Mouse (Mus musculus) hindbrain, embryonic 13.5 days (tissue): ENCODE measurements around the gene Ttc9b. TPM values are rescaled to one million over a fixed set of nuclear protein-coding genes. Genes with fewer than 3 reads are reported as not detected.
A peak's percentile ranks its signal among the peaks of the same experiment; 100 is the strongest.

Experiments
- ATAC-seq: fragments of 200-750 bp; cut with Nextera tagmentation; 2 replicates; pipeline ENCODE4 v1.8.0; 2017; ENCODE audit warnings: moderate TSS enrichment; ENCODE audit not compliant: low FRiP score
- H3K27ac ChIP-seq: fragments of 300-500 bp; sonication (generic); 2 replicates; pipeline ENCODE4 v1.5.1; 2015; ENCODE audit warnings: inconsistent platforms, mild to moderate bottlenecking, moderate library complexity
- H3K27me3 ChIP-seq: fragments of 300-500 bp; sonication (generic); 2 replicates; pipeline ENCODE4 v1.6.1; 2015; ENCODE audit warnings: mild to moderate bottlenecking, inconsistent platforms
- H3K36me3 ChIP-seq: fragments of 300-500 bp; sonication (generic); 2 replicates; pipeline ENCODE4 v1.6.1; 2015; ENCODE audit warnings: mild to moderate bottlenecking, inconsistent platforms
- H3K4me1 ChIP-seq: fragments of 300-500 bp; sonication (generic); replicated peaks from 2 replicates; pipeline ENCODE4 v1.6.1; 2015; ENCODE audit warnings: inconsistent platforms
- H3K4me2 ChIP-seq: fragments of 300-500 bp; sonication (generic); 2 replicates; pipeline ENCODE4 v1.6.1; 2015; ENCODE audit warnings: inconsistent platforms, mild to moderate bottlenecking, moderate library complexity
- H3K4me3 ChIP-seq: fragments of 300-500 bp; sonication (generic); 2 replicates; pipeline ENCODE4 v1.5.1; 2015; ENCODE audit warnings: mild to moderate bottlenecking, inconsistent platforms
- H3K9ac ChIP-seq: fragments of 300-500 bp; sonication (generic); 2 replicates; pipeline ENCODE4 v1.6.1; 2015; ENCODE audit warnings: mild to moderate bottlenecking, inconsistent platforms
- H3K9me3 ChIP-seq: fragments of 300-500 bp; sonication (generic); 2 replicates; pipeline ENCODE4 v1.6.1; 2016; ENCODE audit warnings: inconsistent platforms
- WGBS: fragments of 180-500 bp; shearing (Covaris S2); methylation state at CpG from one replicate; pipeline ENCODE4 v1.1.7; 2015; 5-methylcytosine and 5-hydroxymethylcytosine counted together
- polyA plus RNA-seq: library from polyadenylated mRNA; unstranded; fragments of >200 nt; fragmentation: Nextera tagmentation; extraction: Ambion mirVana; gene quantifications from 2 replicates; pipeline ENCODE4 v1.2.1, GENCODE M21; 2015

The Ttc9b gene
- polyA plus RNA-seq, 1 experiment from 2014 or later = 52.0 TPM

DNA sequence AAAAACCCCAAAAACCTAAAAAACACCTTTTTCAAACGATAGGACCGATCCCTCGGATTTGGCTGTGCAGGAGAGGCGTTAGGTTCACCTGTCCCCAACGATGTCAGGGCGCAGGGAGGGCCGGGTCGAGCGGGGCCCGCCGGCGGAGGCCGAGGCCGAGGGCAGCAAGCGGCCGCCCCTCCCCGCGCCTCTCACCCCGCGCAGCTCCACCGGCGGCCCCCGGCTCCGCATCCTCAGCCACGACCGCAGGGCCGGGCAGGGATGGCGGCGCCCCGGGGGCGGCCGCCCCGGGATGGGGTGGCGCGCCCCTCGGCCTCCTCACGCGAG is 20.4 kb downstream of the Ttc9b start:
- H3K4me3 ChIP-seq = peak overlapping the region; percentile 93
- ATAC-seq = no peak; the same call in 1 of the 2 replicates
- H3K27me3 ChIP-seq = no peaks in the 10 kb centered on the region
- 1% methylated on average over 23 of the region's 38 CpGs for WGBS
- no peaks in the 10 kb centered on the region for H3K9me3 ChIP-seq
- peaks cover 53% of the 10 kb centered on the region for H3K4me1 ChIP-seq
- peak overlapping the region; percentile 94 for H3K27ac ChIP-seq
- peaks cover 19% of the 10 kb centered on the region for H3K36me3 ChIP-seq
- H3K4me2 ChIP-seq = peak overlapping the region; percentile 95
- peak overlapping the region; percentile 97 for H3K9ac ChIP-seq

DNA sequence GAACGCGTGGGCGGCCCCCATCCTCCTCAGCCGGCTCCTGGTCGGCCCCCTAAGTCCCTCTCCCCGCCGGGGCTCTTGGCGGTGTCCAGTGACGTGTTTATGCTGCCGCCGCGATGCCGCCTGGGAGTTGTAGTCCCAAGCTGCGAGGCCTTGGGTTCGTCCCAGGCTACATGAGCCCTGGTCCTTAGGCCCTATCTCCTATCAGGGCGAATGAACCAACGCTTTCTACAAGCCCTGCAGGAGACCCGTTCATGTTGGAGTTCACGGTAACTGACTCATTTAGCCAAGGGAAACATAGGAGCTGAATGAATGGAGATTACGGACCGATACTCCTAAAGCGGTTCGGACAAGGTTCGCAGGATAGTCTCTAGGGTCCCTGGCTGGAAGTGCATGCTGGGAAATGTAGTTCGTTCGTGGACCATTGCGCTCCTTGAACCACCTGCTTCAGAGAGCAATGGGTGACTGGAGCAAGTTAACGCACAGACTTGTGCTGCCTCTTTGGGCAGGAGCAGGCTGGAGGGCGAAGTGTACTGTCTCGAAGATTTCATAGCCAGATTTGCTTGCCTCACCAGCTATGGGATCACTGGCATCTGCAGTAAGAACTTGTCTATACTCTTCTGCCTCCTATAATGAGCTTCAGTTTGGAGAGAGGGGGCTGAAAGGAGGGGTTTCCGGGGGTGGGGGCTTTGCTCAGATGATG is 21.0 kb downstream of the Ttc9b start, which contains the start of gene Map3k10:
Gene Map3k10 (minus strand): TSS at position 77 of the 700 bp plus-strand sequence.
- Histone ChIP-seq H3K9ac (peak within 1 kb of the TSS; percentile 97), H3K4me1 (peaks cover 48% of the 10 kb centered on the region), H3K4me3 (peak within 1 kb of the TSS; percentile 93), H3K36me3 (peaks cover 19% of the 10 kb centered on the region; the same call in 1 of the 2 replicates), H3K4me2 (peak within 1 kb of the TSS; percentile 95), H3K27ac (peak within 1 kb of the TSS; percentile 94), H3K9me3 (no peaks in the 10 kb centered on the region), H3K27me3 (no peaks in the 10 kb centered on the region)
- under 1% methylated on average over 31 of the region's 31 CpGs for WGBS
- ATAC-seq = peak; percentile 97

DNA sequence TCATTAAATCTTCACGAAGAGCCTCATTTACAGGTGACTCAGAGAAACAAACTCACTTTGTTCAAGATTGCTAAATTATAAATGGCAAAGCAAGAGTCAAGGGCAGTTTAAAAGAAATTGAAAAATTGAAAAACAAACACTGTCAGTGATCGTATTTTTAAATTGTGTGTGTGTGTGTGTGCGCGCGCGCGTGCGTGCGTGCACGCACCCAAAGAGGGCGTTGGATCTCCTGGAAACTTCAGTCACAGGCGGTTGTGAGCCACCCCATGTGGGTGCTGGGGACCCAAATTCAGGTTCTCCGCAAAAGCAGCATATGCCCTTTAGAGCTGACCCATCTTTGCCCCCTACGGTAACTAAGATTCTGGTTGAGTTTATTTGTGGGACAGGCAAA is 21.5 kb downstream of the Ttc9b start:
- Histone ChIP-seq H3K36me3 (peaks cover 15% of the 10 kb centered on the region; the same call in 1 of the 2 replicates), H3K27ac (peak overlapping the region; percentile 94), H3K27me3 (no peaks in the 10 kb centered on the region), H3K9me3 (no peaks in the 10 kb centered on the region), H3K4me2 (peak overlapping the region; percentile 95), H3K4me1 (peaks cover 42% of the 10 kb centered on the region), H3K4me3 (peak overlapping the region; percentile 93), H3K9ac (peak overlapping the region; percentile 97; the same call in 1 of the 2 replicates)
- no peak for ATAC-seq
- 25% methylated on average over 14 of the region's 14 CpGs for WGBS

DNA sequence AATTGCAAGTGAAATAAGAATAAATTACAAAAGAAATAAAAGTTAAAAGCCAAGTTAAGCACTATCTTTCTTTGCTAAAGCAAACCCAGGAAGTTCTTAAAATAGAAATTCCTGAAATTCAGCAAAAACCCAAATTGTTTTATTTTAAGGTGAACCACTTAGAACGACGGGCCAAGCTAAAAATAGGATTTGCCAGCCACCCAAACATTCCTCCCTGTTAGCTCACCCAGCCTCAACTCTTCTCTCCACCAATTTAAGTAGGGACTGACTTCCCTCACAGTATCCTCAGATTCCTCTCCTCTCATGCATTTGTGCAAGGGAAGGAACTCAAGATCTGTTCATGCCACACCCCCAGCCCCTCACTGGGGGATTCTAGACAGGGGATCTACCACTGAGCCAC is 29.5 kb downstream of the Ttc9b start:
- Histone ChIP-seq H3K4me1 (peaks cover 6% of the 10 kb centered on the region), H3K27me3 (peaks cover 2% of the 10 kb centered on the region; the same call in 1 of the 2 replicates), H3K27ac (no peak overlapping the region), H3K4me2 (no peak overlapping the region), H3K9ac (no peak overlapping the region), H3K9me3 (no peaks in the 10 kb centered on the region), H3K36me3 (no peaks in the 10 kb centered on the region), H3K4me3 (no peak overlapping the region)
- no peak for ATAC-seq
- 76% methylated on average over 2 of the region's 2 CpGs for WGBS

DNA sequence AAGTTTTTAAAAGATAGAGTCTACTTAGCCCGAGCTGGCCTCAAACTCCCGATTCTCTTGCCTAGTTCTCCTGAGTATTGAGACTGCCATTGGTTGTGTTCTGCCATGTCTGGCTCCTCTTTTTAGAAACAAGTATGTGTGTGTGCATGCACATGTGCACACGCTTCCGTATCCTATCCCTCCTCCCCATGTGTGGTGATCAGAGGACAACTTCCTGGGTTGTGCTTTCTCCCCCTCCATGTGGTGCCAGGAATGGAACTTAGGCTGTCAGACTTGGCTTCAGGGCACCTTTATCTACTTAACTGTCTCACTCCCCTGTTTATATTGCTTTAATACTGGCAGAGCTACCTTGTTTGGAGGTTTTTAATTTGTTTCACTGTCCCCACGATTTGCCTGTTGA is 31.5 kb downstream of the Ttc9b start:
- 51% methylated on average over 5 of the region's 5 CpGs for WGBS
- no peaks in the 10 kb centered on the region for H3K9me3 ChIP-seq
- no peak for ATAC-seq
- peak overlapping the region; percentile 15; the same call in 1 of the 2 replicates for H3K4me3 ChIP-seq
- H3K27me3 ChIP-seq = peaks cover 2% of the 10 kb centered on the region; the same call in 1 of the 2 replicates
- H3K27ac ChIP-seq = no peak overlapping the region
- H3K9ac ChIP-seq = peak overlapping the region; percentile 43; the same call in 1 of the 2 replicates
- peak overlapping the region; percentile 45 for H3K4me2 ChIP-seq
- H3K36me3 ChIP-seq = no peaks in the 10 kb centered on the region
- peaks cover 18% of the 10 kb centered on the region for H3K4me1 ChIP-seq

DNA sequence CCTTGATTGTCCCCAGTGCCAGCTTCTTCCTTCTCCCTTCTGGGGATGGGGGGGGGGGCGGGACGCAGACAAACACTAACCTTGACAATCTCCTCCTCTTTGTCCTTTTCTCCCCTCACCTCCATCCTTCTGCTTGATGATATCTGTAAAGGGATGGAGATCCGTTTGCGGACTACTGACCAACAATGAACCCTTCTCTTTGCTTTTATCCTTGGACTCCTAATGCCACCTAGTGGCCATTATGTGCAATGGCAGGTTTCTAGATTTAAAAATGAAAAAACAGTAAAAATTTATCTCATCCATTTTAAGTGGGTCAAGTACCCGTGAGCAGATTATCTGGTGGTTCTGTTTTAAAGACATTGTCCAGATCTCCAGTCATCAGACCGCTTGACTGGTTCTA is 32.0 kb downstream of the Ttc9b start:
- 2% methylated on average over 6 of the region's 6 CpGs for WGBS
- H3K9ac ChIP-seq = peak overlapping the region; percentile 43; the same call in 1 of the 2 replicates
- H3K27ac ChIP-seq = no peak overlapping the region
- ATAC-seq = no peak
- peaks cover 2% of the 10 kb centered on the region; the same call in 1 of the 2 replicates for H3K27me3 ChIP-seq
- H3K4me1 ChIP-seq = peaks cover 18% of the 10 kb centered on the region
- peak overlapping the region; percentile 15; the same call in 1 of the 2 replicates for H3K4me3 ChIP-seq
- H3K36me3 ChIP-seq = no peaks in the 10 kb centered on the region
- no peaks in the 10 kb centered on the region for H3K9me3 ChIP-seq
- peak overlapping the region; percentile 45 for H3K4me2 ChIP-seq

DNA sequence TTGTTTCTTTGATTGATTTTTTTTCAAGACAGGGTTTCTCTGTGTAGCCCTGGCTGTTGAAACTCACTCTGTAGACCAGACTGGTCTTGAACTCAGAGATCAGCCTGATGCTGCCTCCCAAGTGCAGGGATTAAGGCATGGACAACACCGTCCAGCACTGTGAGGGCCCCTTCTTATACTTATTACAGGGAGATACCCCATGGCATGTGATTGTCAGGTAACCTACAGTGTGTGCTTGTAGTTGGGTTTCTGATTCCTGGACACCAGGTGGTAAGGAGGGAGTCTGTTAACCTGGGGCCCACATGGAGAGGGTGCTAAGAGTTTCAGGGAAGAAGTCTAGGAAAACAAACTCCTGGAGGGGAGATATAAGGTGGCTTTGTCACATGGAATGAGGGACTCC is 33.3 kb downstream of the Ttc9b start:
- Histone ChIP-seq H3K9ac (no peak overlapping the region), H3K9me3 (no peaks in the 10 kb centered on the region), H3K27ac (no peak overlapping the region), H3K4me1 (peaks cover 18% of the 10 kb centered on the region), H3K4me3 (no peak overlapping the region), H3K4me2 (no peak overlapping the region), H3K27me3 (peaks cover 2% of the 10 kb centered on the region; the same call in 1 of the 2 replicates), H3K36me3 (no peaks in the 10 kb centered on the region)
- no peak for ATAC-seq
- WGBS = 83% methylated on average over 1 of the region's 1 CpGs

DNA sequence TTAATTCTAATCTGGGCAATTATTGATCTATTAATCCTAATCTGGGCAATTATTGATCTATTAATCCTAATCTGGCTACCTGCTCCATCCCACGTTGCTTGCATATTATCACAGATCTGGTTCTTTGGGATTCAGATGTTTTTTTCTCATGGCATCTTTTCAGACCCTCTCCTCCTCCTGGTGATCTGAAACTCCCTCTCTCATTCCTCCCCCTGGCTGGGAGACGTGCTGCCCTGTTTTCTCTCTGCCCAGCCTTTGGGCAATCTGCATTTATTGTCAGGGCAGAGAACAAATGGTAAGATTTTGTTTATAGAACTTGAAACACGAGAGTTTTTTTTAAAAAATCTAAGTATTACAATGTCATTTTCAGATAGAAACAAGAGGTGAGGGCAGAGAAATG is 34.1 kb downstream of the Ttc9b start:
- peak overlapping the region; percentile 76 for H3K4me2 ChIP-seq
- no peak overlapping the region for H3K27ac ChIP-seq
- H3K36me3 ChIP-seq = no peaks in the 10 kb centered on the region
- no peaks in the 10 kb centered on the region for H3K9me3 ChIP-seq
- no peak for ATAC-seq
- 75% methylated on average over 3 of the region's 3 CpGs for WGBS
- peaks cover 18% of the 10 kb centered on the region for H3K4me1 ChIP-seq
- H3K27me3 ChIP-seq = peaks cover 2% of the 10 kb centered on the region; the same call in 1 of the 2 replicates
- 0 out of 2 replicates have a peak overlapping the region, but pooled peaks have one; percentile 50 for H3K4me3 ChIP-seq
- 0 out of 2 replicates have a peak overlapping the region, but pooled peaks have one; percentile 79 for H3K9ac ChIP-seq

DNA sequence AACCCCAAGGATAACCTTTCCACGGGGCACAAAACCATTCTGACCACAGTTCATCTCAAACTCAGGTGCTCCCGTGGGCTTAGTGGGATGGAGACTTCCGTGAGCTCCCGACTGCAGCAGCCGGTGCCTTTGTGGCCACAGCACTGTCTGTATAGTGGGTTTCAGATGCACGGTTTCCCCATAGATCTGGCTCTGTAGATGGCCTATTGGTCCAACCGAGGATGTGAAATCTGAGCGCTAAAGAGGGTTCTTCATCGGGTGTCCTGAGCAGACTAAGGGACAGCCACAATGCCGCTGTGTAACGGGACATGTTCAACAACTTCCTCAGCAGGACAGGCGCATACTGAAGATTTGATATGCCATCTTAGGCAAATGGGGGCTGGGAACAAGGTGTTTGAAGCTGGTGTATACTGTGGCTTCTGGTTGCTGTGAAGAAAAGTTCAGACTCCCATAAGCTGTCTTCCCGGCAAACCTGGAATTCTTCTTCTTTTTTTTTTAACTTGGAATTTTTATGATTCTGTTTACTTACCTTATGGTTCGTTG is 34.6 kb downstream of the Ttc9b start:
- Histone ChIP-seq H3K27ac (peak overlapping the region; percentile 88), H3K27me3 (peaks cover 2% of the 10 kb centered on the region; the same call in 1 of the 2 replicates), H3K4me3 (peak overlapping the region; percentile 50), H3K9me3 (no peaks in the 10 kb centered on the region), H3K4me2 (peak overlapping the region; percentile 76), H3K9ac (peak overlapping the region; percentile 79), H3K4me1 (peaks cover 18% of the 10 kb centered on the region), H3K36me3 (no peaks in the 10 kb centered on the region)
- no peak for ATAC-seq
- WGBS = 35% methylated on average over 14 of the region's 14 CpGs

DNA sequence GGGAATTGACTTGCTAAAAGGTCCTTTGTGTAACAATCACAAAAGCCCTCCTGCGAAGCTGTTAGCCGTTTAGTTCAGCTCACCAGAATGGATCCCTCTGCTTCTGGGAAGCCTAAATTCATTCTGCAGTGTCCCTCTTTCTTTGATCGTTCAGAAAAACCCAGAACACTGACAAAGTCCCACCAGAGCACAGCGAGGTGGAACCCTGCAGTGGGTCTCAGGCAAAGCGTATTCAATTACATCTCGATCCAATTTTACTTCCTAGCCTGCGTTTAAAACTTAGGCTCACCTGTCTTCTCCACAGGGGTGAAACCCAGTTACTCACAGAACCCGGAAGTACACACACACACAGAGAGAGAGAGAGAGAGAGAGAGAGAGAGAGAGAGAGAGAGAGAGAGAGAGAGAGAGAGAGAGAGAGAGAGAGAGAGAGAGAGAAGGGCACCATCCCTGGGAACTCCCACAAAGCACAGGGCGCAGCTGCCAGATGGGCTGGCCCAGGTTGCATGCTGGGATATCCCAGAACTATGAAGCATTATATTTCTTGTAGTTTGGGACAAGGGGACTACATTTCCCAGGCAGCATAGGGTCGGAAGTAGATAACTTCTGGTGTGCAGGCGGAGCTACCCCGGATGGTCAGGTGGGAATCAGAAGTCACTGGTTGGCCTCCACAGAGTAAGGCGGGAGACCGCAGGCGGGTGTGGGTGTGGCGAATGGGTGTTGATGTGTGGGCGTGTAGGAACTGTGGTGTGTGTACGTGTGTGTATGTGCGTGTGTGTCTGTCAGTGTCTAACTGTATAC is 35.3 kb downstream of the Ttc9b start, which contains the start of gene Zfp607b:
Gene Zfp607b (plus strand): TSS at position 526 of the 798 bp plus-strand sequence.
- Histone ChIP-seq H3K4me3 (peak within 1 kb of the TSS; percentile 50), H3K27me3 (peaks cover 2% of the 10 kb centered on the region; the same call in 1 of the 2 replicates), H3K4me1 (peaks cover 18% of the 10 kb centered on the region), H3K27ac (peak within 1 kb of the TSS; percentile 88), H3K36me3 (0 out of 2 replicates have a peak, but pooled peaks cover 2% of the 10 kb centered on the region), H3K9ac (peak within 1 kb of the TSS; percentile 79), H3K4me2 (peak within 1 kb of the TSS; percentile 76), H3K9me3 (no peaks in the 10 kb centered on the region)
- peak; percentile 98 for ATAC-seq
- under 1% methylated on average over 19 of the region's 19 CpGs for WGBS

DNA sequence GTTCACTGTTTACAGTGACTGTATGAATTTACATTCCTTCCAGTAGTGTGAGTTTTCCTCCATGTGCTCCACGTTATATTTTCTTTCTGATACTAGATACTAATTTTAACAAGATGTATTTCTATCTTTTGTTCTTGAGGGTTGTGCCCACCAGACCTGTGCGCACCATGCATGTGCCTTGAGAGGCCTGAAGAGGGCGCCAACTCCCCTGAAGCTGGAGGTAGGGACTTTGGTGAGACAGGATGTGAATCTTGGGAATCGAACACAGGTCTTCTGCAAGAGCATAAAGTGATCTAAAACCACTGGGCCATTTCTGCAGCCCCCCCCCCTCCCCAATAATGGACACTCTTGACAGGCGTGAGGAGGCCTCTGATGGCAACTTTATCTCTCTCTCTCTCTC is 37.4 kb downstream of the Ttc9b start:
- 45% methylated on average over 5 of the region's 5 CpGs for WGBS

DNA sequence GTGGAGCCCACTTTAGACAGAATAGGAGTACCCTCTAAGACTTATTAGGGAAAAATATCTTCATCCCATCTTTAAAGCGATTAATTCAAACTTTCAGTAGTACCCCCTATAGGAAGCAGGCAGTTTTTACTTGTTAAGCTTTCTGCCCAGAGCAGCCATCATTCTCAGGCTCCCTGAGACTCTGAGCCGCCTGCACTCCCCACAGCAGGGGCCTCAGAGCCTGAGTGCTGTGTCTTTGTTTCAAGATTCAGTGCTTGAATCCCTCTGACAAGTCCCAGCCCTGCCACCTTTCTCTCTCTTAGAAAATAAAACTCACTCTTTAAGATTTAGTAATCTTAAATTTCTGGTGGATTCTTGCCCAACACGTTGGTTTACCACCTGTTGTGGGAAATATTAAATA is 43.0 kb downstream of the Ttc9b start:
- no peak overlapping the region for H3K4me3 ChIP-seq
- no peaks in the 10 kb centered on the region for H3K27me3 ChIP-seq
- ATAC-seq = no peak
- H3K4me1 ChIP-seq = no peaks in the 10 kb centered on the region
- WGBS = 31% methylated on average over 3 of the region's 3 CpGs
- H3K9me3 ChIP-seq = no peaks in the 10 kb centered on the region
- no peak overlapping the region for H3K4me2 ChIP-seq
- H3K36me3 ChIP-seq = peaks cover 33% of the 10 kb centered on the region
- no peak overlapping the region for H3K27ac ChIP-seq
- H3K9ac ChIP-seq = no peak overlapping the region

More for the DNA sequence above, 37.4 kb downstream of the Ttc9b start:
- Histone ChIP-seq H3K9me3 (no peaks in the 10 kb centered on the region), H3K36me3 (peaks cover 11% of the 10 kb centered on the region), H3K4me1 (peaks cover 15% of the 10 kb centered on the region), H3K4me2 (no peak overlapping the region), H3K27ac (no peak overlapping the region), H3K9ac (no peak overlapping the region), H3K4me3 (no peak overlapping the region), H3K27me3 (no peaks in the 10 kb centered on the region)
- ATAC-seq = no peak
